Mouse (Mus musculus): ENCODE measurements around the gene Derl3. TPM values are rescaled to one million over a fixed set of nuclear protein-coding genes. Genes with fewer than 3 reads are reported as not detected.
"Not testable (repeated sequence)": the region's sequence is repeated elsewhere in the genome, so short reads cannot be mapped to it uniquely, and the experiment has no call there.

The Derl3 gene
- polyA plus RNA-seq (2014; fragmentation: Nextera tagmentation; extraction: Ambion mirVana) = 1.9 and 2.1 TPM in 2 replicates

DNA sequence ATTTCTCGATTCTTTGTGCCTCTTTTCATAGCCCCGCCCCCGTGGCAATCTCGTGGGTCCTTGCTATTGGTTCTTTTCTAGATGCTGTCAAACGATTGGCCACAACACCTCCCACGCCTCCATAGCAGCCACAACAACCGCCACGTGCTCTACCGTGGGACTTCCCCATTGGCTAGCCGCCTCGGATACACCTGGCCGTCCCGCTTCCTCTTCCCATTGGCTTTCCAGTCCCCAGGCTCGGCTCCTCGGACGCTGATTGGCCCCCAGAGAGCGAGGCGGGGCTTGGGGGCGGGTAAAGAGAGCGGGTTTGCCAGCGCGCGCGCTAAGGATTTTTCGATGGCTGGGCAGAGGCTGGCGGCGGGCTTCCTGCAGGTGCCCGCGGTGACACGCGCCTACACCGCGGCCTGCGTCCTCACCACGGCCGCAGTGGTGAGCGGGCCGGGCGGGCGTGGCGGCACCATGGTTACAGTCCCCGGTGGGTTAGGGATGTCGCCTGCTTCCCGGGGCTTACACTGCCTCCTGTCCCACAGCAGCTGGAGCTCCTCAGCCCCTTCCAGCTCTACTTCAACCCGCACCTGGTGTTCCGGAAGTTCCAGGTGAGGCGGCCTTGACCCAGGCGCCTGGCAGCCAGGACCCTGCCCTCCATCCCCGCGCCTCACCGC lies at the start of gene Derl3:
Gene Derl3 (plus strand): TSS at position 325 of the 662 bp plus-strand sequence.
- H3K9me3 ChIP-seq (ENCODE audit: control insufficient read depth, low read length) = no peaks in the 10 kb centered on the region
- 2% methylated on average over 33 of the region's 51 CpGs for WGBS
- H3K27ac ChIP-seq (replicated peaks; ENCODE audit: low read depth, low read length) = no peak within 1 kb of the TSS; the same call in 1 of the 2 replicates
- peak within 1 kb of the TSS; percentile 56 for H3K9ac ChIP-seq (ENCODE audit: low read depth, low read length)
- no peaks in the 10 kb centered on the region for H3K27me3 ChIP-seq (replicated peaks; ENCODE audit: control insufficient read depth, insufficient read depth, low read length)
- peak within 1 kb of the TSS; percentile 38 for H3K4me3 ChIP-seq (ENCODE audit: low read depth, low read length)
- H3K4me1 ChIP-seq (ENCODE audit: control insufficient read depth, insufficient read depth, low read length) = peaks cover 5% of the 10 kb centered on the region; the same call in 1 of the 2 replicates
- peaks cover 34% of the 10 kb centered on the region for H3K36me3 ChIP-seq (ENCODE audit: control insufficient read depth, insufficient read depth, low read length)
- peak within 1 kb of the TSS; percentile 76 for H3K4me2 ChIP-seq (ENCODE audit: low read depth, low read length)
- peak; percentile 99 for DNase-seq (ENCODE audit: low spot score)
- ATAC-seq (ENCODE audit: low read depth) = peak; percentile 99

DNA sequence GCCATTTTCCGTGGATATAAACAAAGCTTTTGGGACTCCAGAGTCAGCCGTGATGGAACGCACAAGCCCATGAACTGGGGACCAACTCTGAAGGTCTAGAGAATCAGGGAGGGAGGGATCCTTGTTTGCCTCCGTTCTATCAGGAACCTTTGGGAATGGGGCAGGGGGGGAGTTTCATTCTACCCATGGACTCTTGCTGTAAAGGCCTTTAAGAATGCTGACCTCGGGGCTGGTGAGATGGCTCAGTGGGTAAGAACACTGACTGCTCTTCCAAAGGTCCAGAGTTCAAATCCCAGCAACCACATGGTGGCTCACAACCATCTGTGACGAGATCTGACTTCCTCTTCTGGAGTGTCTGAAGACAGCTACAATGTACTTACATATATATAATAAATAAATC lies 49.3 kb upstream of the Derl3 start:
- WGBS = 76% methylated on average over 6 of the region's 6 CpGs

DNA sequence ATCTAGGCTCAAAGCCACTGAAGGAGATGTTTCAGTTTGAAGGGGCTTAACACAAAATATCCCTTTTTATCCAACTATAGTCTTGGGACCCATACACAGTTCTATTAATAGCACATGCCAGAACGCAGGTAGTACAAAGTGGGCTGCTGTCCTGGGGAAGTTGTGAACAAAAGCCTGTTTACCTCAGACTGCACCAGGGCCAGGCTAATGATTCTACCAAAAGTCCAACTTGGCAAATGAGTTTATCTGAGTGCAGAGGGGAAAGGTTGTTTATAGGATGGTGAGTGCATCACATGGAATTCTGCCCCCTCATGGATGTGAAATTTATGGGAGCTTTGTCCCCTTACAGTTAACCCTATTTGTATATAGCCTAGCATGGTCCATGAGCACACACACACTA lies 48.4 kb upstream of the Derl3 start:
- WGBS = 57% methylated on average over 1 of the region's 1 CpGs
- ATAC-seq (ENCODE audit: low read depth) = no peak
- Histone ChIP-seq H3K27me3 (replicated peaks; ENCODE audit: control insufficient read depth, insufficient read depth, low read length) (no peaks in the 10 kb centered on the region), H3K4me2 (ENCODE audit: low read depth, low read length) (no peak overlapping the region), H3K27ac (replicated peaks; ENCODE audit: low read depth, low read length) (no peak overlapping the region), H3K4me1 (ENCODE audit: control insufficient read depth, insufficient read depth, low read length) (no peaks in the 10 kb centered on the region), H3K36me3 (ENCODE audit: control insufficient read depth, insufficient read depth, low read length) (no peaks in the 10 kb centered on the region), H3K9ac (ENCODE audit: low read depth, low read length) (no peak overlapping the region), H3K9me3 (ENCODE audit: control insufficient read depth, low read length) (no peaks in the 10 kb centered on the region), H3K4me3 (ENCODE audit: low read depth, low read length) (no peak overlapping the region)
- DNase-seq (ENCODE audit: low spot score) = no peak

More for the DNA sequence above, 49.3 kb upstream of the Derl3 start:
- not testable (repeated sequence) for H3K9me3 ChIP-seq (ENCODE audit: control insufficient read depth, low read length); H3K4me3 ChIP-seq (ENCODE audit: low read depth, low read length); DNase-seq (ENCODE audit: low spot score); H3K9ac ChIP-seq (ENCODE audit: low read depth, low read length); H3K27ac ChIP-seq (replicated peaks; ENCODE audit: low read depth, low read length); ATAC-seq (ENCODE audit: low read depth); H3K4me2 ChIP-seq (ENCODE audit: low read depth, low read length); H3K27me3 ChIP-seq (replicated peaks; ENCODE audit: control insufficient read depth, insufficient read depth, low read length); H3K4me1 ChIP-seq (ENCODE audit: control insufficient read depth, insufficient read depth, low read length); H3K36me3 ChIP-seq (ENCODE audit: control insufficient read depth, insufficient read depth, low read length)

DNA sequence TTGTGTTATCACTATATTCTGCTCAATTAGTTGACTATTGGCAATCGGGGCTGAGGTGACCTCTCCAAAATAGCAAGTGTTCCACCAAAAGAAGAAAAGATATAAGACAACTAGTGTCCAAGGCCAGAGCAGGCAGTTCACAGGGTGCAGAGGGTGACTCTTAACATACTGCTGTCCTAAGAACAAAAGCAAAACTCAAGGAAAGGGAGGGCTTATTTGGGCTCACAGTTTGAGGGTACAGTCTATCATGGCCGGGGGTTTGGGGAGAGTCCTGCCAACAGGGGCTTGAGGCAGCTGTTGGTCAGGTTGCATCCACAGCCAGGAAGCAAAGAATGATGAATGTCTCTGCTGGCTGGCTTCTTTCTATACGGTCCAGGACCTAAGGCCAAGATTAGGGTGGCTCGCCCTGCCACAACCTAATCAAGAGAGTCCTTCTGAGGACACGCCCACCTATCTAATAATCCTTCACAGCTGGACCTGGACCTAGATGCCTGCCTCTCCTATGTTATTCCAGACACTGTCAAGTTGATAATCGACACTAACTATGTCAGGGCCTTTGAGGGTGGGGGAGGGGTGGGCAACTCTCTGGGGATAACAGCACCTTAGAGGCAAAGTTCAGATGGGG lies 47.8 kb upstream of the Derl3 start:
- no peak for ATAC-seq (ENCODE audit: low read depth)
- WGBS = 82% methylated on average over 6 of the region's 6 CpGs

DNA sequence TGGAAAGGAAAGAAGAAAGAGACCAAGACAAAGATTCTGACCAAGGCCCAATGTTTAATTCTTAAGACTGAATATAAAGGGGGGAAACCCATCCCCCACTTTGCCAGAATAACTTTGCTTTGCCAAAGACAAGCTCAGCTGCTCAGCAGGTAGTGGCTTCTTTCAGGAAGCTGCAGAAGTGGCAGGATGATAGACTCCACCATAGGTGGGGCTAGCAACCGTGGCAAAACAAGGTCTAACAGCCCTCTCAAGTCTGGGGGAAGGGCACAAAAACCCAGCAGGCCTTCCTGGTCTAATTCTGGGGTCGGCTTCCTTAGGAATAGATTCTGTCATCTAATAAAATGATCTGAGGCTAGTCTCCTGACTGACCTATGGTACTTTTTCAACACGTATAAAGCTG lies 44.8 kb upstream of the Derl3 start:
- no peaks in the 10 kb centered on the region for H3K9me3 ChIP-seq (ENCODE audit: control insufficient read depth, low read length)
- no peaks in the 10 kb centered on the region for H3K27me3 ChIP-seq (replicated peaks; ENCODE audit: control insufficient read depth, insufficient read depth, low read length)
- no peak overlapping the region for H3K9ac ChIP-seq (ENCODE audit: low read depth, low read length)
- no peak overlapping the region for H3K27ac ChIP-seq (replicated peaks; ENCODE audit: low read depth, low read length)
- DNase-seq (ENCODE audit: low spot score) = no peak
- no peaks in the 10 kb centered on the region for H3K36me3 ChIP-seq (ENCODE audit: control insufficient read depth, insufficient read depth, low read length)
- H3K4me2 ChIP-seq (ENCODE audit: low read depth, low read length) = no peak overlapping the region
- WGBS = 22% methylated on average over 3 of the region's 3 CpGs
- no peak overlapping the region for H3K4me3 ChIP-seq (ENCODE audit: low read depth, low read length)
- ATAC-seq (ENCODE audit: low read depth) = no peak
- 0 out of 2 replicates have a peak, but pooled peaks cover 5% of the 10 kb centered on the region for H3K4me1 ChIP-seq (ENCODE audit: control insufficient read depth, insufficient read depth, low read length)

More for the DNA sequence above, 47.8 kb upstream of the Derl3 start:
- Histone ChIP-seq H3K4me1 (ENCODE audit: control insufficient read depth, insufficient read depth, low read length) (no peaks in the 10 kb centered on the region), H3K36me3 (ENCODE audit: control insufficient read depth, insufficient read depth, low read length) (no peaks in the 10 kb centered on the region), H3K27me3 (replicated peaks; ENCODE audit: control insufficient read depth, insufficient read depth, low read length) (no peaks in the 10 kb centered on the region), H3K9me3 (ENCODE audit: control insufficient read depth, low read length) (no peaks in the 10 kb centered on the region), H3K9ac (ENCODE audit: low read depth, low read length) (no peak overlapping the region), H3K27ac (replicated peaks; ENCODE audit: low read depth, low read length) (no peak overlapping the region), H3K4me2 (ENCODE audit: low read depth, low read length) (no peak overlapping the region), H3K4me3 (ENCODE audit: low read depth, low read length) (no peak overlapping the region)
- no peak for DNase-seq (ENCODE audit: low spot score)

DNA sequence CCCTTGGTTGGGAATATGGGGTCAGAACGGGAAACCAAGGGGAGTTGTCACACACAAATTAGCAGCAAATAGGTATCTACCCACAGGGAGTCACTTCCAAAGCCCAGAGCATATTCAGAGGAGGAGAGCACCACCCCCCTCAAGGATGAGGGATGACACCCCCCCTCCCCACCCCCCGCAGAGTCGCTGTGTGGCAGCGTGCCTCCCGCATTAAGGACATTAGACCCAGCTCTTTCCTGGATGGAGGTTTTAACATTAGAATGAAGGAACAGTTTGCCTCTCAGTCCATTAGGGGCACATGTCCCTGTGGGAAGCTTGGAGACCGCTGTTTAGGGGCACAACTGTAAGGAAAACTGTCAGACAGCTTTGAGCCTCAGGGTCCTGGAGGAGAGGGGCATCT lies 42.1 kb upstream of the Derl3 start:
- Histone ChIP-seq H3K4me3 (ENCODE audit: low read depth, low read length) (no peak overlapping the region), H3K4me1 (ENCODE audit: control insufficient read depth, insufficient read depth, low read length) (0 out of 2 replicates have a peak, but pooled peaks cover 5% of the 10 kb centered on the region), H3K4me2 (ENCODE audit: low read depth, low read length) (no peak overlapping the region), H3K9me3 (ENCODE audit: control insufficient read depth, low read length) (no peaks in the 10 kb centered on the region), H3K27me3 (replicated peaks; ENCODE audit: control insufficient read depth, insufficient read depth, low read length) (no peaks in the 10 kb centered on the region), H3K27ac (replicated peaks; ENCODE audit: low read depth, low read length) (peak overlapping the region; percentile 4; the same call in 1 of the 2 replicates), H3K36me3 (ENCODE audit: control insufficient read depth, insufficient read depth, low read length) (no peaks in the 10 kb centered on the region), H3K9ac (ENCODE audit: low read depth, low read length) (0 out of 2 replicates have a peak overlapping the region, but pooled peaks have one; percentile 5)
- WGBS = 7% methylated on average over 6 of the region's 6 CpGs
- DNase-seq (ENCODE audit: low spot score) (no peak), ATAC-seq (ENCODE audit: low read depth) (no peak)

DNA sequence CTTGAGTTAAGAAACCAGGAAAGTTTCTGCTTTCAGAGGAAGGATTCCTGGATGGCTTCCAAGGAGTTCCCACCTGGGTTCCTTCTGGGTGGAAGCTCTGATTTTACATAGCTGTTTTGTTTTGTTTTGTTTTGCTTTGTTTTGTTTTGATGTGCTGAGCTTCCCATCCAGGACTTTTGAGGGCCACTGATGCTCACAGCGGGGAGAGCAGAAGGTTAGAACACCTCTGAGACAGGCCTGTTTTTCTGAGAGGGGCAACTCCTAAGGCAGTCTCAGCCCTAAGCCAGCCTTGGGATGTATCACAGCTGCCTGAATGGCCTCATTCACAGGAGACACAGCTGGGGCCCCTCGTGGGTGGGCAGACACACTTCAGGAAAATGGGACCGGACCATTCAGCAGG lies 41.5 kb upstream of the Derl3 start:
- Histone ChIP-seq H3K27me3 (replicated peaks; ENCODE audit: control insufficient read depth, insufficient read depth, low read length) (no peaks in the 10 kb centered on the region), H3K4me1 (ENCODE audit: control insufficient read depth, insufficient read depth, low read length) (0 out of 2 replicates have a peak, but pooled peaks cover 5% of the 10 kb centered on the region), H3K9ac (ENCODE audit: low read depth, low read length) (no peak overlapping the region), H3K36me3 (ENCODE audit: control insufficient read depth, insufficient read depth, low read length) (0 out of 2 replicates have a peak, but pooled peaks cover 1% of the 10 kb centered on the region), H3K4me3 (ENCODE audit: low read depth, low read length) (no peak overlapping the region), H3K9me3 (ENCODE audit: control insufficient read depth, low read length) (no peaks in the 10 kb centered on the region), H3K4me2 (ENCODE audit: low read depth, low read length) (no peak overlapping the region), H3K27ac (replicated peaks; ENCODE audit: low read depth, low read length) (no peak overlapping the region)
- ATAC-seq (ENCODE audit: low read depth) = no peak
- 40% methylated on average over 3 of the region's 3 CpGs for WGBS
- no peak for DNase-seq (ENCODE audit: low spot score)

DNA sequence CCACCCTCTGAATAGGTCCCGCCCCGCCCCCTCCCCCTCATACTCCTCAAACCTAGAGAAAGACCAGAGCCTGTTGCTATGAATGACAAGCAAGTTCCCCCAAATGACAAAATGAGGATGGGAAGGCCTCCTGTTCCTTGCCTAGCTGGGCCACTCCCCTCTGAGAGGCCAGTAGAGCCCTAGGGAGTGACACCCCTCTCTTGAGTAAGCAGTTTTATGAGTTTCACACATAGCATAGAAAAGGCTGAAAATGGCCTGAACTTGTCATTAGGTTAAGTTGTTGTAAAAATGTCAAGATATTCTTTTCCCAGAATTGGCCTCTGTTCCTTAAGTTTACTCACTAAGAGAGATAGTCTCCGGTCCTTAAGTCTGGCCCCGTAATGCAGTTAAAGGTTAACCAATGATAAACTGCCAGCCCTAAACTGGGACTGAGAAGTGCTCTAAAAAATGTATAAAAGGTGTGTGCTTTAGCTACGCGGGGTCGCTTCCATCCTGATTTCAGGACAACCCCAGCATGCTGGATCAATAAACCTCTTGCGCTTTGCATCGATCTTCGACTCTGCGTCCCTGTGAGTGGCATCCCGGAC lies 40.6 kb upstream of the Derl3 start:
- Histone ChIP-seq H3K27me3 (replicated peaks; ENCODE audit: control insufficient read depth, insufficient read depth, low read length) (no peaks in the 10 kb centered on the region), H3K36me3 (ENCODE audit: control insufficient read depth, insufficient read depth, low read length) (peaks cover 11% of the 10 kb centered on the region), H3K9me3 (ENCODE audit: control insufficient read depth, low read length) (no peaks in the 10 kb centered on the region), H3K4me1 (ENCODE audit: control insufficient read depth, insufficient read depth, low read length) (0 out of 2 replicates have a peak, but pooled peaks cover 5% of the 10 kb centered on the region), H3K9ac (ENCODE audit: low read depth, low read length) (no peak overlapping the region), H3K27ac (replicated peaks; ENCODE audit: low read depth, low read length) (no peak overlapping the region), H3K4me2 (ENCODE audit: low read depth, low read length) (no peak overlapping the region), H3K4me3 (ENCODE audit: low read depth, low read length) (no peak overlapping the region)
- WGBS = 95% methylated on average over 12 of the region's 12 CpGs
- DNase-seq (ENCODE audit: low spot score) = no peak
- no peak for ATAC-seq (ENCODE audit: low read depth)

Measured in embryonic facial prominence, embryonic 14.5 days (tissue).